Mouse (Mus musculus) testis, adult 2 months (tissue): ENCODE data around the gene Olfr467. TPM values are rescaled to one million over a fixed set of nuclear protein-coding genes. Genes with fewer than 3 reads are reported as not detected.
"Not testable (repeated sequence)": the region's sequence is repeated elsewhere in the genome, so short reads cannot be mapped to it uniquely, and the experiment has no call there.

ENCODE experiments used
- H3K27ac ChIP-seq: fragments of 200-500 bp; 2 replicates; pipeline ENCODE4 v1.5.1; 2012; ENCODE audit warnings: low read depth, low read length; ENCODE audit not compliant: control insufficient read depth, insufficient read depth
- H3K27me3 ChIP-seq: fragments of 200-500 bp; 2 replicates; pipeline ENCODE4 v1.6.1; 2012; ENCODE audit warnings: mild to moderate bottlenecking, low read length, moderate library complexity; ENCODE audit not compliant: control insufficient read depth, insufficient read depth
- H3K36me3 ChIP-seq: fragments of 200-500 bp; 2 replicates; pipeline ENCODE4 v1.6.1; 2012; ENCODE audit warnings: mild to moderate bottlenecking, low read length; ENCODE audit not compliant: control insufficient read depth, insufficient read depth
- H3K4me1 ChIP-seq: fragments of 200-500 bp; 2 replicates; pipeline ENCODE4 v1.6.1; 2012; ENCODE audit warnings: low read length; ENCODE audit not compliant: control insufficient read depth, insufficient read depth
- H3K4me3 ChIP-seq: fragments of 200-500 bp; 2 replicates; pipeline ENCODE4 v1.5.1; 2012; ENCODE audit warnings: low read depth, mild to moderate bottlenecking, low read length, moderate library complexity, mixed read lengths; ENCODE audit not compliant: control insufficient read depth
- CTCF ChIP-seq: fragments of 200-500 bp; IDR thresholded peaks from 2 replicates; pipeline ENCODE4 v1.5.1; 2012; ENCODE audit warnings: low read depth, mild to moderate bottlenecking, inconsistent platforms, low read length, moderate library complexity; ENCODE audit not compliant: control insufficient read depth, insufficient read depth, insufficient replicate concordance
- POLR2A ChIP-seq: fragments of 200-500 bp; IDR thresholded peaks from 2 replicates; pipeline ENCODE4 v1.6.1; 2012; ENCODE audit warnings: low read depth, mild to moderate bottlenecking, inconsistent platforms, low read length, moderate library complexity; ENCODE audit not compliant: control insufficient read depth
- polyA plus RNA-seq: library from polyadenylated mRNA; depleted of rRNA; stranded (reverse); fragments of >200 nt; gene quantifications from 2 replicates; pipeline ENCODE4 v1.2.3, GENCODE M21; 2012; rRNA removed

The Olfr467 gene
- polyA plus RNA-seq, 1 experiment: not detected

DNA sequence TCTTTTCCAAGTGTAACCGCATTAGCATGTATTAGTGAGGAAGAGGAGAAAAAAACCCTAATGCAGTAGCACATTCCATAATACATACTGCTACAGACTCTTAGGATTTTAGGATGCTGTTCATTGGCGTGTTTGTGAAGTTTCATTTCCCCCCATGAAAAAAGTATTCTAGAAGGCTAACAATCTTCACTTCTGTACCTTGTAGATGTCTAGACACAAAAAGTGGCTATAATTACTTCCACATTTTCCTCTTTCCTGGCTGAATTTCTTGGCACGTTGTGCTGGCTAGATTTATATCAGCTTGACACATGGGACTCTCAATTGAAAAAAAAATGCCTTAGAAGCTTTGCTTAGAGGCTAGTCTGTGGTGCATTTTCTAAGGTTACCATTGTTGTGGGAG, 9.9 kb upstream of the Olfr467 start:
- Histone ChIP-seq H3K27me3 (no peaks in the 10 kb centered on the region), H3K4me1 (no peaks in the 10 kb centered on the region), H3K36me3 (no peaks in the 10 kb centered on the region), H3K4me3 (no peak overlapping the region), H3K27ac (no peak overlapping the region)
- TF ChIP-seq CTCF (no peak), POLR2A (no peak)

DNA sequence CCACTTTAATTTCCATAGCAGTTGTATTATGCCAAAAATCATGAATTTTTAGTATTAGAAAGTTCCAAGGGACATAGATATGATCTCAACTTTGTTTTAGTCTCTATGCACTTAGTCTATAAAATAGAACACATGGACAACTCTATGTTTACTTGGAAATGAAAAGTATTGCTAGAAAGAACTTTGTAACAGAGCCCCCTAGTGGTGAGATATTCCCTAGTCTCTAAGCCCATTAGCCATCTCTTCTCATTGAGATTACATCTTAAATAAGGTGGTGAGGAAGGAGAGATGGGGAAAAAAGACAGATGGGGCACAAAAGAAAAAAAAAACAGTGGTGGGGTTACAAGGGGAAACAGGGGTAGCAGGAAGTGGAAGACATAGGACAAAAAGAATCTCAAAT, 7.4 kb downstream of the Olfr467 start:
- Histone ChIP-seq H3K4me3 (no peak overlapping the region), H3K36me3 (no peaks in the 10 kb centered on the region), H3K27ac (no peak overlapping the region), H3K4me1 (no peaks in the 10 kb centered on the region), H3K27me3 (no peaks in the 10 kb centered on the region)
- TF ChIP-seq CTCF (no peak), POLR2A (no peak)

DNA sequence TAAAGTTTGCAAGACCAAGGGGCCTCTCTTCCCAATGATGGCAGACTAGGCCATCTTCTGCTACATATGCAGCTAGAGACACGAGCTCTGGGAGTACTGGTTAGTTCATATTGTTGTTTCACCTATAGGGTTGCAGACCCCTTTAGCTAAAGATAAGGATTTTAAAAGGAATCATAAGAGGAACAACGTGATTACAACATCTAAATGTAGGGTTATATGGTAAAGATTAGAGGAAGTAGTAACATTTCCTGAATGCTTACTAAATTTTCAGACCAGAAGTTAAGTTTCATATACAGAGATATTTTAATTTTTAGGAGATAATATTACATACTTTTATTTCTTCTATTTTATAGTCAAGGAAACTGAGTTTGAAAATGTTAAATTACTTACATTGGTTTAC, 11.8 kb downstream of the Olfr467 start:
- H3K36me3 ChIP-seq, H3K4me3 ChIP-seq, H3K27ac ChIP-seq, H3K4me1 ChIP-seq, H3K27me3 ChIP-seq: not testable (repeated sequence)

DNA sequence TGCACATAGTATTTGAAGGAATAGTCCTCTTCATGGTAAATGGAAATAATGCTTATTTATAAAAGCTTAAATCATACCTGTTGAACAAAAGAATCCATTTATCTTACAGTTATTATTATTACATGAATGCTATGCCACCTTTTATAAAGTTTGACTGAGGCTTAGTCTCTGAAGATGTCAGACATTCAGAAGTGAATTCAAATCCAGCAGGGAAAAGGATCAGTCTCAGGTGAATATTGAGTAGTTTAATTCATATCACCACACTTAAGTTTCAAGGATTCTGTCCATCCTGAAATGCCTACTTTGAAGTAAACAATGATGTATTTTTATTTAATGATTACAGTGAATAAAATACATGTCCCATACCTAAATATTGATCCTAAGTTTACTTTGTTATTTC, 13.4 kb downstream of the Olfr467 start, which contains the start of gene Olfr469:
Olfr469 (minus strand) TSS at position 101 of the 400 bp plus-strand sequence.
- not testable (repeated sequence) for H3K27ac ChIP-seq

DNA sequence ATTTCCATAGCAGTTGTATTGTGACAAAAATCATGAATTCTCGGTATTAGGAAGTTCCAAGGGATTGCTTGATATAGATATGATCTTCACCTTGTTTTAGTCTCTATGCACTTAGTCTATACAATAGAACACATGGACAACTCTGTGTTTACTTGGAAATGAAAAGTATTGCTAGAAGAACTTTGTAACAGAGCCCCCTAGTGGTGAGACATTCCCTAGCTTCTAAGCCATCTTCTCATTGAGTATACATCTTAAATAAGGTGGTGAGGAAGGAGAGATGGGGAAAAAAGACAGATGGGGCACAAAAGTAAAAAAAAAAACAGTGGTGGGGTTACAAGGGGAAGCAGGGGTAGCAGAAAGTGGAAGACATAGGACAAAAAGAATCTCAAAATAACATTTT, 29.7 kb downstream of the Olfr467 start:
- Histone ChIP-seq H3K4me3 (no peak overlapping the region), H3K36me3 (no peaks in the 10 kb centered on the region), H3K4me1 (no peaks in the 10 kb centered on the region), H3K27ac (no peak overlapping the region), H3K27me3 (no peaks in the 10 kb centered on the region)
- TF ChIP-seq POLR2A (no peak), CTCF (no peak)

More for the DNA sequence above, 13.4 kb downstream of the Olfr467 start, which contains the start of gene Olfr469:
- H3K36me3 ChIP-seq, H3K27me3 ChIP-seq, H3K4me3 ChIP-seq, H3K4me1 ChIP-seq: not testable (repeated sequence)

DNA sequence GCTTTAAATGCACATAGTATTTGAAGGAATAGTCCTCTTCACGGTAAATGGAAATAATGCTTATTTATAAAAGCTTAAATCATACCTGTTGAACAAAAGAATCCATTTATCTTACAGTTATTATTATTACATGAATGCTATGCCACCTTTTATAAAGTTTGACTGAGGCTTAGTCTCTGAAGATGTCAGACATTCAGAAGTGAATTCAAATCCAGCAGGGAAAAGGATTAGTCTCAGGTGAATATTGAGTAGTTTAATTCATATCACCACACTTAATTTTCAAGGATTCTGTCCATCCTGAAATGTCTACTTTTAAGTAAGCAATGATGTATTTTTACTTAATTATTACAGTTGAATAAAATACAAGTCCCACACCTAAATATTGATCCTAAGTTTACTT, 35.3 kb downstream of the Olfr467 start, which contains the start of gene Olfr470:
Olfr470 (minus strand) TSS at position 101 of the 400 bp plus-strand sequence.
- H3K27me3 ChIP-seq, H3K36me3 ChIP-seq, H3K4me1 ChIP-seq, H3K4me3 ChIP-seq, H3K27ac ChIP-seq: not testable (repeated sequence)

Other genes starting within 250 kb of the Olfr467 start
- 0.51 and 0.70 TPM in 2 replicates for gene Olfml1, start 244.8 kb upstream of the Olfr467 start, polyA plus RNA-seq
- 7.4 and 8.4 TPM in 2 replicates for gene Ppfibp2, start 217.1 kb upstream of the Olfr467 start, polyA plus RNA-seq
- gene 5330417H12Rik, start 187.1 kb upstream of the Olfr467 start, polyA plus RNA-seq: not detected in 2 replicates
- gene Cyb5r2, start 54.2 kb upstream of the Olfr467 start, polyA plus RNA-seq: 13.2 and 14.8 TPM in 2 replicates
- gene Ovch2, start 11.1 kb upstream of the Olfr467 start, polyA plus RNA-seq: not detected in 2 replicates
- not detected in 2 replicates for gene Olfr469, start 13.3 kb downstream of the Olfr467 start, polyA plus RNA-seq
- gene Olfr470, start 35.2 kb downstream of the Olfr467 start, polyA plus RNA-seq: not detected in 2 replicates
- gene Olfr472, start 85.6 kb downstream of the Olfr467 start, polyA plus RNA-seq: 0.01 TPM in 1 of 2 replicates, not detected in the other
- gene Olfr473, start 118.2 kb downstream of the Olfr467 start, polyA plus RNA-seq: not detected in 2 replicates
- gene Olfr474, start 142.4 kb downstream of the Olfr467 start, polyA plus RNA-seq: not detected in 2 replicates
- gene Olfr476, start 152.5 kb downstream of the Olfr467 start, polyA plus RNA-seq: not detected in 2 replicates
- gene Olfr477, start 174.4 kb downstream of the Olfr467 start, polyA plus RNA-seq: not detected in 2 replicates
- not detected in 2 replicates for gene Olfr478, start 221.7 kb downstream of the Olfr467 start, polyA plus RNA-seq
- gene Olfr479, start 238.4 kb downstream of the Olfr467 start, polyA plus RNA-seq: not detected in 2 replicates